Mouse (Mus musculus) layer of hippocampus, postnatal 10 days (tissue): ENCODE measurements at regions not wholly inside any gene's neighbourhood (a gene's known extent, or its start where the extent isn't known, plus 50 kb on each side); places are given as distances from the start of the nearest gene placed in this dataset.

Experiments used
- DNase-seq, 2 experiments: peaks; one replicate each; pipeline ENCODE4 v3.0.0; 2021; ENCODE audit warnings: low spot score in 2 of 2

- DNase-seq, result no peak
Observed at GRCm38 (mm10) chr2:166408806-166409205, 253.3 kb upstream of the Sulf2 start.

GRCm38 (mm10) chr2:166408009-166408408 is 252.5 kb upstream of the Sulf2 start:
- DNase-seq, result no peak

GRCm38 (mm10) chr2:166406826-166407225 is 251.4 kb upstream of the Sulf2 start:
- DNase-seq, result no peak

GRCm38 (mm10) chr2:166403319-166403718 is 247.9 kb upstream of the Sulf2 start:
- peak; percentile 73 to 75 for DNase-seq

- DNase-seq, result no peak
Observed at GRCm38 (mm10) chr2:166401860-166402259, 246.4 kb upstream of the Sulf2 start.

- DNase-seq, result no peak
Observed at GRCm38 (mm10) chr2:166400304-166400703, 244.8 kb upstream of the Sulf2 start.

- DNase-seq, result no peak
Observed at GRCm38 (mm10) chr2:166399140-166399830, 243.8 kb upstream of the Sulf2 start.

- no peak for DNase-seq
Observed at GRCm38 (mm10) chr2:166398774-166399139, 243.3 kb upstream of the Sulf2 start.

- no peak for DNase-seq
Observed at GRCm38 (mm10) chr2:166398156-166398555, 242.7 kb upstream of the Sulf2 start.

GRCm38 (mm10) chr2:166394666-166395065 is 239.2 kb upstream of the Sulf2 start:
- peak in 1 of 2 experiments; percentile 24 for DNase-seq

- DNase-seq, result no peak
Observed at GRCm38 (mm10) chr2:166391176-166391575, 235.7 kb upstream of the Sulf2 start.

GRCm38 (mm10) chr2:166388050-166388449 is 232.6 kb upstream of the Sulf2 start:
- DNase-seq, result no peak

- DNase-seq, result no peak
Observed at GRCm38 (mm10) chr2:166386817-166387216, 231.4 kb upstream of the Sulf2 start.

- DNase-seq, result no peak
Observed at GRCm38 (mm10) chr2:166384583-166384982, 229.1 kb upstream of the Sulf2 start.

GRCm38 (mm10) chr2:166383356-166383755 is 227.9 kb upstream of the Sulf2 start:
- no peak for DNase-seq

GRCm38 (mm10) chr2:166382180-166382579 is 226.7 kb upstream of the Sulf2 start:
- no peak for DNase-seq

- DNase-seq, result no peak
Observed at GRCm38 (mm10) chr2:166380854-166381253, 225.4 kb upstream of the Sulf2 start.

- no peak for DNase-seq
Observed at GRCm38 (mm10) chr2:166378325-166378724, 222.9 kb upstream of the Sulf2 start.

GRCm38 (mm10) chr2:166377329-166377728 is 221.9 kb upstream of the Sulf2 start:
- peak; percentile 46 to 51 for DNase-seq

- DNase-seq, result no peak
Observed at GRCm38 (mm10) chr2:166375639-166376038, 220.2 kb upstream of the Sulf2 start.

GRCm38 (mm10) chr2:166370776-166371175 is 215.3 kb upstream of the Sulf2 start:
- no peak for DNase-seq

GRCm38 (mm10) chr2:166361645-166362044 is 206.2 kb upstream of the Sulf2 start:
- DNase-seq, result no peak

GRCm38 (mm10) chr2:166360786-166361185 is 205.3 kb upstream of the Sulf2 start:
- DNase-seq, result no peak

- no peak for DNase-seq
Observed at GRCm38 (mm10) chr2:166359995-166360394, 204.5 kb upstream of the Sulf2 start.
